Mouse (Mus musculus) adrenal gland, adult 8-10 months (tissue): ENCODE measurements around the gene Olfr730. TPM values are rescaled to one million over a fixed set of nuclear protein-coding genes. Genes with fewer than 3 reads are reported as not detected.

ENCODE experiments used
- DNase-seq: peaks from one replicate; pipeline ENCODE4 v3.0.0; 2022
- total RNA-seq, 4 experiments: library from RNA; stranded (reverse); gene quantifications; 2 replicates each; pipeline ENCODE4 v1.2.4; 2022

The Olfr730 gene
- total RNA-seq, result not detected

DNA sequence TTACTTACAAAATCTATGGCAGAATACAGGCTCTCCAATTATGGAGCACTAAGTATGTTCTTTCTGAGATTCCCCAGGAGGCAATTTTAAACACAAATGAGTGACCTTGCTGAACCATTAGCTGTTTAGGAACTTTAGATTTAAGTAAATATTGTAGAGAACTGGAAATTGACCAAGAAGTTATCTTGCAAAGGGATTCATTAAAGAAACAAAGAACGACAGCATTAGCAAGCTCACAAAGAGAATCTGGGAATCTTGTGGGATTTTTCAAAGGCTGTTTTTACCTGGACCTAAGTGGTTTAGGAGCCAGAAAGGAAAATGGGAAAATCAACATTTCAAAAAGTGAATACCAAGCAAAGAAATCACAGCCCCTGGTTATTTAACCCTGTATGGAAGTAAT, at the start of gene Olfr730:
Olfr730 (minus strand) TSS at position 101 of the 400 bp plus-strand sequence.
- DNase-seq, result no peak

- DNase-seq, result no peak
Measured at GRCm38 (mm10) chr14:50152810-50153209, 35.2 kb downstream of the Olfr730 start, which contains the start of gene Olfr729. Olfr729 (minus strand) TSS chr14:50152910.

DNA sequence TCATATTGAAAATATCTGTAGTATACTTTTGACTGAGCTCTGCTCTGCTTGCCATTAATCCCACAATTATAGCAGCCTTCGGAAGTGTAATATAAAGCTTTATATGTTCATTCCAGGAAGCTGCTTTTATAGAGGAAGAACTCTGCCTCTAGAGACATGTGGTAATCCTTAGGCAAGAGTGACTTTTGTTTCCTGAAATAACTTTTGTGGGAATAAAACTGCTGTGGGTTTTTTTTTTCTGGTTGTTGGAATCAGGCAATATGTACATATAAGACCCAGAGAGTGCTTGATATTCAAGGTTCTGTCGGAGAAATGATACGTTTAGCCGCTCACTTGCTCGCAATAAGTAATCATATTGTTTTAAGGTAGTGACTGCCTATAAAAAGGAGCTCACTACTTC, 45.4 kb downstream of the Olfr730 start, which contains the start of gene Olfr728:
Olfr728 (minus strand) TSS at position 101 of the 400 bp plus-strand sequence.
- no peak for DNase-seq

Other genes starting within 250 kb of the Olfr730 start
- not detected for gene Olfr724, start 224.9 kb downstream of the Olfr730 start, total RNA-seq
- gene Olfr725, start 147.8 kb downstream of the Olfr730 start, total RNA-seq, result not detected
- not detected for gene Olfr726, start 97.2 kb downstream of the Olfr730 start, total RNA-seq
- not detected for gene Olfr727, start 65.0 kb downstream of the Olfr730 start, total RNA-seq
- not detected for gene Olfr728, start 45.5 kb downstream of the Olfr730 start, total RNA-seq
- gene Olfr729, start 35.3 kb downstream of the Olfr730 start, total RNA-seq, result not detected
- under 1 TPM in 1 of 4 experiments, not detected in 3; 0.06 TPM for gene Olfr731, start 53.7 kb upstream of the Olfr730 start, total RNA-seq
- not detected for gene Olfr732, start 96.0 kb upstream of the Olfr730 start, total RNA-seq
- gene Olfr733, start 113.3 kb upstream of the Olfr730 start, total RNA-seq, result not detected
- not detected for gene Olfr734, start 138.6 kb upstream of the Olfr730 start, total RNA-seq
- gene Olfr735, start 160.7 kb upstream of the Olfr730 start, total RNA-seq, result under 1 TPM in 2 of 4 experiments, not detected in 2; 0.06 to 0.11 TPM
- gene Tlr11, start 169.7 kb upstream of the Olfr730 start, total RNA-seq, result under 1 TPM; 0.07 to 0.54 (median 0.32) TPM
- not detected for gene Olfr736, start 193.0 kb upstream of the Olfr730 start, total RNA-seq
- not detected for gene Olfr738, start 219.4 kb upstream of the Olfr730 start, total RNA-seq
- not detected for gene Olfr739, start 230.4 kb upstream of the Olfr730 start, total RNA-seq